In the genomic region with DNA sequence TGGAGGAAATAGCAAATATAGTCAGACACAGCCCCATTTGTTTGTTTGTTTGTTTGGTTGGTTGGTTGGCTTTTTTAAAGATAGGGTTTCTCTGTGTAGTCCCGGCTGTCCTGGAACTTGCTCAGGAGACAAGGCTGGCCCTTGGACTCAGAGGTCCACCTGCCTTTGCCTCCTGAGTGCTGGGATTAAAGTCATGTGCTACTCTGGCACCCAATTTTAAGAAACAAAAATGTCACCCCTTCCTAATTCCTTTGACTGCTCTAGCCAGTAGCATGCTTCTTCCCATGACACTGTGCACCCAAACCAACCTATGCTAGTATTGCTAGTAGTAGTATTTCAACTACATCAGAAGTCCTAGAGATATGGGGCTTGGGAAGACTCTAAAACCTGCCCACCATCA, we compare ENCODE assay signal across 23 mouse cellular contexts.
"Had no signal": no experiment of that assay in that cellular context is flagged by ENCODE, and none has a peak within 500 bp of the region (broad histone marks: within the 10 kb centered on the region; RNA-seq: fewer than 3 reads in every experiment).

No protein-coding gene starts in this region.

- H3K36me3 ChIP-seq: heart, embryonic 10.5 days; heart, embryonic 13.5 days; heart, embryonic 15.5 days; hindbrain, embryonic 13.5 days; hindbrain, embryonic 15.5 days; kidney, embryonic 15.5 days; limb, embryonic 10.5 days; limb, embryonic 12.5 days had no signal

- H3K9ac ChIP-seq: forebrain, postnatal 0 days; heart, embryonic 15.5 days; hindbrain, embryonic 13.5 days; hindbrain, embryonic 15.5 days; kidney, embryonic 15.5 days; limb, embryonic 12.5 days; liver, embryonic 14.5 days had no signal

- DNase-seq: forebrain, postnatal 0 days; gastrocnemius, postnatal 14 days; gastrocnemius, postnatal 36 days; heart, postnatal 14 days; heart, postnatal 36 days; kidney, adult 11 months; kidney, adult 9 months; kidney, postnatal 14 days; layer of hippocampus, adult 9-11 months had no signal

- H3K9me3 ChIP-seq: heart, embryonic 10.5 days; heart, embryonic 13.5 days; heart, embryonic 15.5 days; hindbrain, embryonic 13.5 days; hindbrain, embryonic 15.5 days; kidney, embryonic 15.5 days; limb, embryonic 10.5 days; limb, embryonic 12.5 days had no signal

- H3K27ac ChIP-seq: heart, embryonic 10.5 days; heart, embryonic 13.5 days; heart, embryonic 15.5 days; hindbrain, embryonic 13.5 days; hindbrain, embryonic 15.5 days; hindbrain, postnatal 0 days; kidney, embryonic 15.5 days; kidney, postnatal 0 days; left cerebral cortex, adult 2 months; limb, embryonic 10.5 days; liver, embryonic 14.5 days had no signal

- H3K4me2 ChIP-seq: heart, embryonic 13.5 days; heart, embryonic 15.5 days; hindbrain, embryonic 13.5 days; hindbrain, embryonic 15.5 days; kidney, embryonic 15.5 days; limb, embryonic 12.5 days; liver, embryonic 11.5 days had no signal

- ATAC-seq: forebrain, postnatal 0 days; hindbrain, postnatal 0 days; intestine, embryonic 16.5 days had no signal

- H3K4me3 ChIP-seq: heart, embryonic 10.5 days; heart, embryonic 13.5 days; heart, embryonic 15.5 days; hindbrain, embryonic 13.5 days; hindbrain, embryonic 15.5 days; kidney, embryonic 15.5 days; left cerebral cortex, adult 2 months; limb, embryonic 10.5 days; limb, embryonic 12.5 days had no signal

- H3K27me3 ChIP-seq: heart, embryonic 13.5 days; heart, embryonic 15.5 days; hindbrain, embryonic 13.5 days; hindbrain, embryonic 15.5 days; kidney, embryonic 15.5 days; limb, embryonic 12.5 days had no signal
